Mouse (Mus musculus) kidney, adult 2 months (tissue): Measurements from ENCODE around the gene Inpp5d. TPM values are rescaled to one million over a fixed set of nuclear protein-coding genes. Genes with fewer than 3 reads are reported as not detected.
A peak's percentile ranks its signal among the peaks of the same experiment; 100 is the strongest.

Experiments used
- DNase-seq: peaks from one replicate; pipeline ENCODE4 v3.0.0; 2021
- H3K27ac ChIP-seq: fragments of 200-500 bp; 2 replicates; pipeline ENCODE4 v1.5.1; 2012; ENCODE audit warnings: low read depth, low read length, control low read depth, inconsistent platforms; ENCODE audit not compliant: insufficient read depth
- H3K27me3 ChIP-seq: fragments of 200-500 bp; replicated peaks from 2 replicates; pipeline ENCODE4 v1.6.1; 2012; ENCODE audit warnings: mild to moderate bottlenecking, moderate library complexity, low read length, inconsistent platforms; ENCODE audit not compliant: control insufficient read depth, insufficient read depth
- H3K36me3 ChIP-seq: fragments of 200-500 bp; 2 replicates; pipeline ENCODE4 v1.6.1; 2012; ENCODE audit warnings: mild to moderate bottlenecking, moderate library complexity, low read length, inconsistent platforms; ENCODE audit not compliant: control insufficient read depth, insufficient read depth
- H3K4me1 ChIP-seq: fragments of 200-500 bp; 2 replicates; pipeline ENCODE4 v1.6.1; 2011; ENCODE audit warnings: low read length; ENCODE audit not compliant: control insufficient read depth, insufficient read depth
- H3K4me3 ChIP-seq: fragments of 200-500 bp; 2 replicates; pipeline ENCODE4 v1.5.1; 2011; ENCODE audit warnings: mild to moderate bottlenecking, low read depth, low read length, control low read depth; ENCODE audit not compliant: insufficient read depth
- CTCF ChIP-seq: fragments of 200-500 bp; conservative IDR thresholded peaks from 2 replicates; pipeline ENCODE4 v1.5.1; 2011; ENCODE audit warnings: low read depth, mild to moderate bottlenecking, control low read depth, low read length, moderate library complexity, mixed read lengths; ENCODE audit not compliant: insufficient read depth, insufficient read length
- POLR2A ChIP-seq: fragments of 200-500 bp; IDR thresholded peaks from one replicate; pipeline ENCODE4 v1.6.1; 2011; ENCODE audit warnings: low read depth, low read length, control low read depth
- WGBS: fragments of 180-500 bp; shearing (Covaris S2); methylation state at CpG from one replicate; pipeline ENCODE4 v1.1.7; 2018; 5-methylcytosine and 5-hydroxymethylcytosine counted together
- polyA plus RNA-seq: library from polyadenylated mRNA; depleted of rRNA; stranded (reverse); fragments of >200 nt; gene quantifications from 2 replicates; pipeline ENCODE4 v1.2.3, GENCODE M21; 2012

The Inpp5d gene
- polyA plus RNA-seq, 1 experiment: 20.0 TPM

DNA sequence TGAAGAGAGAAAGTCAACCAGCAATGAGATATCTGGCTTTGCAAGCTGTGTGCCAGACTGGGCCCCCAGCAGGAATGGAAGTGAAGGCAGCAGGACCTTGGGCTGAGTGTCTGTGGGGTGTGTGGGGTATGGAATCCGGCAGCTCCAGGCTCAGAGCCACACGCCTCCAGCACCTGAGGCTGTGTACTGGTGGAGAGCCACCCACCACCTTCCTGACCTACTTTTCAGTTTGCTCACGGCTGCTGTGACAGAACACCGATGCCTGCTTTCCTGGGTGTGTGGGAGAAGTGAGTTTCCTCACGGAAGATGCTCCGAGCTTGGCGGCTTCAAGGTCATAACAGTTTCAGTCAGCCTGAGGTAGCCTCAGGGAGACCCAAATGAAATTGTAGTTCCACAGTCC is 30.9 kb upstream of the Inpp5d start:
- TF ChIP-seq CTCF (no peak), POLR2A (no peak)
- Histone ChIP-seq H3K4me1 (no peaks in the 10 kb centered on the region), H3K4me3 (no peak overlapping the region), H3K27ac (no peak overlapping the region), H3K36me3 (no peaks in the 10 kb centered on the region), H3K27me3 (no peaks in the 10 kb centered on the region)
- 86% methylated on average over 7 of the region's 7 CpGs for WGBS
- DNase-seq: no peak

- no peaks in the 10 kb centered on the region for H3K4me1 ChIP-seq
- no peak overlapping the region for H3K4me3 ChIP-seq
- WGBS: 86% methylated on average over 8 of the region's 8 CpGs
- DNase-seq: no peak
- no peaks in the 10 kb centered on the region for H3K27me3 ChIP-seq
- no peak overlapping the region for H3K27ac ChIP-seq
- no peaks in the 10 kb centered on the region for H3K36me3 ChIP-seq
- TF ChIP-seq POLR2A (no peak), CTCF (no peak)
These were observed 30.1 kb upstream of the Inpp5d start for GRCm38 (mm10) chr1:87589980-87590379.

- TF ChIP-seq POLR2A: no peak
- 69% methylated on average over 3 of the region's 3 CpGs for WGBS
- Histone ChIP-seq H3K27ac (no peak overlapping the region), H3K4me3 (no peak overlapping the region), H3K4me1 (no peaks in the 10 kb centered on the region), H3K27me3 (no peaks in the 10 kb centered on the region), H3K36me3 (no peaks in the 10 kb centered on the region)
- DNase-seq: no peak
These were observed 25.9 kb upstream of the Inpp5d start for GRCm38 (mm10) chr1:87594261-87594660.

GRCm38 (mm10) chr1:87594671-87595070 is 25.4 kb upstream of the Inpp5d start:
- H3K4me3 ChIP-seq: no peak overlapping the region
- DNase-seq: no peak
- TF ChIP-seq CTCF (no peak), POLR2A (no peak)
- no peaks in the 10 kb centered on the region for H3K27me3 ChIP-seq
- H3K36me3 ChIP-seq: no peaks in the 10 kb centered on the region
- H3K4me1 ChIP-seq: no peaks in the 10 kb centered on the region
- 94% methylated on average over 10 of the region's 10 CpGs for WGBS
- H3K27ac ChIP-seq: no peak overlapping the region

DNA sequence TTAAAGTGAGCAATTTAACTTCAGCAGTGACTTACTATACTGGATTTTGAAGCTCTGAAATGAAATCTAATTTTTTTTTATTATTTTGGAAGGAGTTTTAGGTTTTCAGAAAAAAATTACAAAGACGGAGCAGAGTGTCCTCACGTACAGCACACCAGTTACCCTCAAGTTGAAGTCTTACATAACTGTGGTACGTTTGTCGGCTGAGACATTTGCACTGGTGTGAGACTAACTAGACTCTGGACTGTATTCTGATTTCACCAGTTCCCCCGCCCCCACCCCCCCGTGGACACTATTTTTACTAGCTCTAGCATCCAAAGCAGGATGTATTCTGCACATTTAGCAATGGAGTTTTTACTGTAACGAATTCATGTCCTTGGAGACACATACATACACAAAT is 19.6 kb upstream of the Inpp5d start:
- TF ChIP-seq CTCF (no peak), POLR2A (no peak)
- H3K27ac ChIP-seq: no peak overlapping the region; the same call in 1 of the 2 replicates
- H3K4me3 ChIP-seq: no peak overlapping the region
- H3K4me1 ChIP-seq: peaks cover 16% of the 10 kb centered on the region
- H3K36me3 ChIP-seq: no peaks in the 10 kb centered on the region
- DNase-seq: peak; percentile 65
- 63% methylated on average over 7 of the region's 7 CpGs for WGBS
- H3K27me3 ChIP-seq: no peaks in the 10 kb centered on the region

DNA sequence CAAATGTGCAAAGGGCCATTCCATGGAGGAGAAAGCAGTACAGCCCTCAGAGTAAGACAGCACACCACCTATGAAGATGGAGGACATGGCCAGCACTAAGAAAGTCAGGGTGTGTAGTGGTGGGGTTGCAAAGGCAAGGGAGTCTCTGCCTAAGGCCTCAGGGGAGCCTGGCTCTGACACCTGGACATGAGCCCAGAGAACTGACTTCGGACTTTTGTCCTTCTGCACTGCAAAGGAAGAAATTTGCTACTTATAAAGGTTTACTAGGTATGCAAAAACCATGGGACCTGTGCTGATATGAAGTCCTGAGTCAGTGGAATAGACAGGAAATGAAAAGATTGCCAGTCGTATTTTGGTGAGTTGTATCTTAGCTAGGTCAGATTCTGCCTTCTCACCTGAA is 18.3 kb upstream of the Inpp5d start:
- H3K36me3 ChIP-seq: no peaks in the 10 kb centered on the region
- TF ChIP-seq CTCF: no peak
- TF ChIP-seq POLR2A: no peak
- H3K4me1 ChIP-seq: peaks cover 16% of the 10 kb centered on the region
- peak; percentile 76 for DNase-seq
- 41% methylated on average over 2 of the region's 2 CpGs for WGBS
- H3K4me3 ChIP-seq: no peak overlapping the region
- H3K27me3 ChIP-seq: no peaks in the 10 kb centered on the region
- peak overlapping the region; percentile 84 for H3K27ac ChIP-seq

GRCm38 (mm10) chr1:87603389-87603788 is 16.7 kb upstream of the Inpp5d start:
- H3K4me1 ChIP-seq: peaks cover 16% of the 10 kb centered on the region
- DNase-seq: no peak
- no peaks in the 10 kb centered on the region for H3K36me3 ChIP-seq
- no peak overlapping the region for H3K4me3 ChIP-seq
- TF ChIP-seq POLR2A: no peak
- no peak for TF ChIP-seq CTCF
- 92% methylated on average over 5 of the region's 5 CpGs for WGBS
- no peak overlapping the region for H3K27ac ChIP-seq
- no peaks in the 10 kb centered on the region for H3K27me3 ChIP-seq

DNA sequence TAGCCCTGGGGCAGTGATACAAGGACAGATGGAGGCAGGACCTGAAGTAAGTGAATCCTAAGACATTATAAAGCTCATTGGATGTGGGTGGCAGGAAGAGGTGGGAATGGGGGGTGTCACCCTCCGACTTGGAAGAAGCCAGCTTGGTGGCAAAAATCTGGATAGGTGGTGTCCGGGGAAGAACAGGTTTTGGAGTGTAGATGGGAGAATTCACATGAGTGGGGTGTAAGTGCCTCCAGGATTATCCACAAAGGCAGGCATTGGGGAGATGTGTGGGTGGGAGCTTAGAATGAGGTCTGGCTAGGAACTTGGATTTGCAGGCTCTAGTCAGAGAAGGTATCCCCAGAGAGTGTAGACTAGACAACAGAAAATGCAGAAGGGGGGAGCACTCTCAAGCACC is 14.8 kb upstream of the Inpp5d start:
- 87% methylated on average over 2 of the region's 2 CpGs for WGBS
- DNase-seq: no peak
- Histone ChIP-seq H3K4me3 (no peak overlapping the region), H3K27me3 (no peaks in the 10 kb centered on the region), H3K27ac (no peak overlapping the region), H3K4me1 (peaks cover 11% of the 10 kb centered on the region), H3K36me3 (no peaks in the 10 kb centered on the region)
- TF ChIP-seq POLR2A (no peak), CTCF (no peak)
